ENCODE assay signal across 8 mouse cellular contexts in genomic region chr3:65442269-65442668, GRCm38 (mm10). TPM values are rescaled to one million over a fixed set of nuclear protein-coding genes. Genes with fewer than 3 reads are reported as not detected.
DNase-seq lines count a peak whose midpoint lies in the region; ATAC-seq lines count a peak whose summit lies in the region.

No protein-coding gene starts in this region.

- H3K27ac ChIP-seq in hindbrain, embryonic 14.5 days: peak overlapping the region; percentile 58; the same call in 1 of the 2 replicates
- no peak overlapping the region for H3K27ac ChIP-seq in hindbrain, embryonic 11.5 days (ENCODE audit: low read depth, low read length)
- H3K27ac ChIP-seq in kidney, embryonic 15.5 days: no peak overlapping the region
- 0 out of 2 replicates have a peak overlapping the region, but pooled peaks have one; percentile 73 for H3K27ac ChIP-seq in midbrain, embryonic 14.5 days (replicated peaks; ENCODE audit: low read depth, low read length)

- H3K4me1 ChIP-seq in hindbrain, embryonic 14.5 days (replicated peaks; ENCODE audit: control insufficient read depth, insufficient read depth, low read length): peaks cover 4% of the 10 kb centered on the region
- peaks cover 4% of the 10 kb centered on the region; the same call in 1 of the 2 replicates for H3K4me1 ChIP-seq in hindbrain, embryonic 11.5 days (replicated peaks; ENCODE audit: control insufficient read depth, insufficient read depth, low read length)
- H3K4me1 ChIP-seq in kidney, embryonic 15.5 days: peaks cover 12% of the 10 kb centered on the region
- 0 out of 2 replicates have a peak, but pooled peaks cover 11% of the 10 kb centered on the region for H3K4me1 ChIP-seq in midbrain, embryonic 14.5 days (ENCODE audit: control insufficient read depth, insufficient read depth, low read length)

- H3K9me3 ChIP-seq in hindbrain, embryonic 14.5 days (ENCODE audit: control insufficient read depth, low read length): no peaks in the 10 kb centered on the region
- H3K9me3 ChIP-seq in hindbrain, embryonic 11.5 days (ENCODE audit: control insufficient read depth, low read length): no peaks in the 10 kb centered on the region
- H3K9me3 ChIP-seq in kidney, embryonic 15.5 days (replicated peaks): no peaks in the 10 kb centered on the region
- no peaks in the 10 kb centered on the region for H3K9me3 ChIP-seq in midbrain, embryonic 14.5 days (ENCODE audit: control insufficient read depth, low read length)

- H3K36me3 ChIP-seq in hindbrain, embryonic 14.5 days (replicated peaks; ENCODE audit: control insufficient read depth, insufficient read depth): no peaks in the 10 kb centered on the region
- no peaks in the 10 kb centered on the region for H3K36me3 ChIP-seq in hindbrain, embryonic 11.5 days (ENCODE audit: control insufficient read depth, insufficient read depth, low read length)
- no peaks in the 10 kb centered on the region for H3K36me3 ChIP-seq in kidney, embryonic 15.5 days
- no peaks in the 10 kb centered on the region for H3K36me3 ChIP-seq in midbrain, embryonic 14.5 days (ENCODE audit: control insufficient read depth, insufficient read depth, low read length)

- no peaks in the 10 kb centered on the region for H3K27me3 ChIP-seq in hindbrain, embryonic 14.5 days (ENCODE audit: control insufficient read depth, insufficient read depth, low read length)
- H3K27me3 ChIP-seq in hindbrain, embryonic 11.5 days (ENCODE audit: control insufficient read depth, insufficient read depth, low read length): no peaks in the 10 kb centered on the region
- H3K27me3 ChIP-seq in kidney, embryonic 15.5 days: no peaks in the 10 kb centered on the region
- H3K27me3 ChIP-seq in midbrain, embryonic 14.5 days (ENCODE audit: control insufficient read depth, insufficient read depth, low read length): no peaks in the 10 kb centered on the region

- no peak overlapping the region for H3K4me3 ChIP-seq in hindbrain, embryonic 14.5 days (replicated peaks; ENCODE audit: low read length)
- H3K4me3 ChIP-seq in hindbrain, embryonic 11.5 days (ENCODE audit: low read depth, low read length): no peak overlapping the region
- no peak overlapping the region for H3K4me3 ChIP-seq in kidney, embryonic 15.5 days (replicated peaks)
- H3K4me3 ChIP-seq in midbrain, embryonic 14.5 days (replicated peaks; ENCODE audit: low read depth, low read length): no peak overlapping the region

- no peak for ATAC-seq in hindbrain, embryonic 14.5 days (ENCODE audit: low FRiP score)
- ATAC-seq in hindbrain, embryonic 11.5 days (ENCODE audit: low FRiP score): no peak
- ATAC-seq in kidney, embryonic 15.5 days (replicated peaks; ENCODE audit: low FRiP score): 0 out of 2 replicates have a peak, but pooled peaks have one; percentile 50
- no peak for ATAC-seq in midbrain, embryonic 14.5 days (ENCODE audit: low FRiP score, low TSS enrichment)
- ATAC-seq in erythroid progenitor cell, adult 5-6 weeks (replicated peaks; ENCODE audit: low FRiP score, poor library complexity, severe bottlenecking): no peak

- no peak for DNase-seq in hindbrain, embryonic 14.5 days (ENCODE audit: low spot score)
- no peak for DNase-seq in hindbrain, embryonic 11.5 days (ENCODE audit: low spot score)
- peak; percentile 86 for DNase-seq in Muller cell, postnatal 12 days (ENCODE audit: inconsistent ontology term)
- peak; percentile 66 for DNase-seq in gastrocnemius, adult 18-20 months (ENCODE audit: low spot score)
- DNase-seq in midbrain, embryonic 14.5 days: no peak
- DNase-seq in left cerebral cortex, postnatal 14 days (ENCODE audit: low spot score in 2 of 2): no peak

- intact Hi-C loops in left cerebral cortex, postnatal 14 days (cut with DNase I): loop anchor here (5.0 kb wide), 1 partner anchor 85 kb away; the partner anchor contains the start of gene Tiparp

- 74% methylated on average over 4 of the region's 4 CpGs for WGBS in hindbrain, embryonic 14.5 days
- WGBS in hindbrain, embryonic 11.5 days: 78% methylated on average over 4 of the region's 4 CpGs
- 73% methylated on average over 4 of the region's 4 CpGs for WGBS in kidney, embryonic 15.5 days
- WGBS in midbrain, embryonic 14.5 days: 72% methylated on average over 4 of the region's 4 CpGs

- H3K9ac ChIP-seq in hindbrain, embryonic 14.5 days: no peak overlapping the region
- H3K9ac ChIP-seq in hindbrain, embryonic 11.5 days (ENCODE audit: low read depth, low read length): no peak overlapping the region
- H3K9ac ChIP-seq in kidney, embryonic 15.5 days: no peak overlapping the region
- no peak overlapping the region for H3K9ac ChIP-seq in midbrain, embryonic 14.5 days (replicated peaks; ENCODE audit: low read length)

- H3K4me2 ChIP-seq in hindbrain, embryonic 14.5 days (replicated peaks): no peak overlapping the region
- no peak overlapping the region for H3K4me2 ChIP-seq in hindbrain, embryonic 11.5 days (replicated peaks; ENCODE audit: low read depth, low read length)
- no peak overlapping the region for H3K4me2 ChIP-seq in kidney, embryonic 15.5 days
- no peak overlapping the region for H3K4me2 ChIP-seq in midbrain, embryonic 14.5 days (ENCODE audit: low read length)

RNA-seq across cellular contexts. Expression of gene Ssr3, which starts 49.8 kb away (rescaled TPM):
- 193 and 215 TPM in 2 replicates for polyA plus RNA-seq in hindbrain, embryonic 14.5 days (2014; fragmentation: Nextera tagmentation; extraction: Ambion mirVana)
- polyA plus RNA-seq in hindbrain, embryonic 11.5 days (2014; fragmentation: Nextera tagmentation; extraction: Ambion mirVana): 271 and 282 TPM in 2 replicates
- 100 to 1,000 TPM; 132 to 153 TPM for total RNA-seq in gastrocnemius, adult 18-20 months (2021)
- 283 and 305 TPM in 2 replicates for polyA plus RNA-seq in kidney, embryonic 15.5 days (2015; fragmentation: Nextera tagmentation; extraction: Ambion mirVana)
- polyA plus RNA-seq in midbrain, embryonic 14.5 days (2014; fragmentation: Nextera tagmentation; extraction: Ambion mirVana): 169 and 212 TPM in 2 replicates
- total RNA-seq in left cerebral cortex, postnatal 14 days (2021): 10 to 100 TPM; 93.8 to 96.4 TPM
- 114 and 117 TPM in 2 replicates for total RNA-seq in erythroid progenitor cell, adult 5-6 weeks (2015; ENCODE audit: low replicate concordance)
- total RNA-seq in erythroid progenitor cell, adult 5-6 weeks (2017; ENCODE audit: low replicate concordance): 91.3 and 96.0 TPM in 2 replicates

Comparison
In these comparisons a context has a peak if more than half of its experiments do, and no peak if none do; other contexts are left out.
1. H3K27ac ChIP-seq: peak in hindbrain, embryonic 14.5 days (single experiment) and midbrain, embryonic 14.5 days (single experiment); none in hindbrain, embryonic 11.5 days (single experiment) and kidney, embryonic 15.5 days (single experiment).
2. DNase-seq: peak in Muller cell, postnatal 12 days (single experiment) and gastrocnemius, adult 18-20 months (single experiment); none in hindbrain, embryonic 14.5 days (single experiment), hindbrain, embryonic 11.5 days (single experiment), midbrain, embryonic 14.5 days (single experiment) and left cerebral cortex, postnatal 14 days (0 of 2).